Mouse (Mus musculus) intestine, postnatal 0 days (tissue): ENCODE results near the gene Fignl2. TPM values are rescaled to one million over a fixed set of nuclear protein-coding genes. Genes with fewer than 3 reads are reported as not detected.

Source experiments
- ATAC-seq: fragments of 200-750 bp; cut with Nextera tagmentation; 2 replicates; pipeline ENCODE4 v1.8.0; 2017; ENCODE audit warnings: mild to moderate bottlenecking, moderate TSS enrichment, moderate library complexity
- H3K27ac ChIP-seq: fragments of 300-500 bp; sonication (generic); 2 replicates; pipeline ENCODE4 v1.5.1; 2014; ENCODE audit warnings: mild to moderate bottlenecking, low read depth, low read length, moderate library complexity
- H3K27me3 ChIP-seq: fragments of 300-500 bp; sonication (generic); replicated peaks from 2 replicates; pipeline ENCODE4 v1.6.1; 2014; ENCODE audit warnings: low read length, mixed read lengths; ENCODE audit not compliant: control insufficient read depth, insufficient read depth
- H3K36me3 ChIP-seq: fragments of 300-500 bp; sonication (generic); 2 replicates; pipeline ENCODE4 v1.6.1; 2014; ENCODE audit warnings: mild to moderate bottlenecking, moderate library complexity; ENCODE audit not compliant: control insufficient read depth, insufficient read depth
- H3K4me1 ChIP-seq: fragments of 300-500 bp; sonication (generic); replicated peaks from 2 replicates; pipeline ENCODE4 v1.6.1; 2014; ENCODE audit warnings: antibody characterized with exemption, low read length, mixed read lengths; ENCODE audit not compliant: control insufficient read depth, insufficient read depth
- H3K4me2 ChIP-seq: fragments of 300-500 bp; sonication (generic); replicated peaks from 2 replicates; pipeline ENCODE4 v1.6.1; 2014; ENCODE audit warnings: low read depth, mild to moderate bottlenecking, moderate library complexity
- H3K4me3 ChIP-seq: fragments of 300-500 bp; sonication (generic); 2 replicates; pipeline ENCODE4 v1.5.1; 2014; ENCODE audit warnings: low read depth, low read length
- H3K9ac ChIP-seq: fragments of 300-500 bp; sonication (generic); 2 replicates; pipeline ENCODE4 v1.6.1; 2014; ENCODE audit warnings: mild to moderate bottlenecking, low read depth, low read length
- H3K9me3 ChIP-seq: fragments of 300-500 bp; sonication (generic); 2 replicates; pipeline ENCODE4 v1.6.1; 2016; ENCODE audit warnings: mixed run types; ENCODE audit not compliant: control insufficient read depth
- CTCF ChIP-seq: sonication (generic); IDR thresholded peaks from 2 replicates; pipeline ENCODE4 v1.5.1; 2016; ENCODE audit warnings: low read depth, mild to moderate bottlenecking, control low read depth, antibody characterized with exemption, moderate library complexity
- WGBS: fragments of 180-500 bp; shearing (Covaris S2); extraction: QIAGEN DNeasy Blood & Tissue Kit; methylation state at CpG from one replicate; pipeline ENCODE4 v1.1.7; 2014; 5-methylcytosine and 5-hydroxymethylcytosine counted together
- polyA plus RNA-seq: library from polyadenylated mRNA; unstranded; fragments of >200 nt; fragmentation: Nextera tagmentation; extraction: Ambion mirVana; gene quantifications from 2 replicates; pipeline ENCODE4 v1.2.1, GENCODE M21; 2015

Gene Fignl2
- polyA plus RNA-seq, 1 experiment from 2014 or later: 0.16 TPM

GRCm38 (mm10) chr15:101056225-101056624 lies 22.1 kb downstream of the Fignl2 start:
- Histone ChIP-seq H3K9ac (no peak overlapping the region), H3K27ac (no peak overlapping the region), H3K36me3 (peaks cover 3% of the 10 kb centered on the region; the same call in 1 of the 2 replicates), H3K9me3 (no peaks in the 10 kb centered on the region), H3K27me3 (peaks cover 46% of the 10 kb centered on the region), H3K4me3 (no peak overlapping the region), H3K4me2 (no peak overlapping the region), H3K4me1 (no peaks in the 10 kb centered on the region)
- WGBS: 42% methylated on average over 10 of the region's 10 CpGs
- TF ChIP-seq CTCF: peak; percentile 84
- ATAC-seq: no peak; the same call in 1 of the 2 replicates

GRCm38 (mm10) chr15:101054541-101054940 lies 23.8 kb downstream of the Fignl2 start:
- Histone ChIP-seq H3K27ac (no peak overlapping the region), H3K4me2 (no peak overlapping the region), H3K4me3 (no peak overlapping the region), H3K9ac (no peak overlapping the region), H3K36me3 (peaks cover 3% of the 10 kb centered on the region; the same call in 1 of the 2 replicates), H3K9me3 (no peaks in the 10 kb centered on the region), H3K27me3 (peaks cover 46% of the 10 kb centered on the region), H3K4me1 (no peaks in the 10 kb centered on the region)
- ATAC-seq: no peak
- no peak for TF ChIP-seq CTCF
- 87% methylated on average over 10 of the region's 10 CpGs for WGBS

GRCm38 (mm10) chr15:101053832-101054459 lies 24.4 kb downstream of the Fignl2 start:
- WGBS: 48% methylated on average over 54 of the region's 65 CpGs
- peak overlapping the region; percentile 63 for H3K4me2 ChIP-seq
- peak overlapping the region; percentile 26 for H3K9ac ChIP-seq
- no peaks in the 10 kb centered on the region for H3K4me1 ChIP-seq
- H3K36me3 ChIP-seq: peaks cover 3% of the 10 kb centered on the region; the same call in 1 of the 2 replicates
- no peak for ATAC-seq
- H3K9me3 ChIP-seq: no peaks in the 10 kb centered on the region
- peak overlapping the region; percentile 26; the same call in 1 of the 2 replicates for H3K4me3 ChIP-seq
- peaks cover 46% of the 10 kb centered on the region for H3K27me3 ChIP-seq
- H3K27ac ChIP-seq: no peak overlapping the region
- no peak for TF ChIP-seq CTCF

GRCm38 (mm10) chr15:101052560-101053501 lies 25.5 kb downstream of the Fignl2 start:
- Histone ChIP-seq H3K9ac (peak overlapping the region; percentile 26), H3K27ac (no peak overlapping the region), H3K4me3 (peak overlapping the region; percentile 26), H3K36me3 (peaks cover 3% of the 10 kb centered on the region; the same call in 1 of the 2 replicates), H3K9me3 (no peaks in the 10 kb centered on the region), H3K4me2 (peak overlapping the region; percentile 63), H3K4me1 (no peaks in the 10 kb centered on the region), H3K27me3 (peaks cover 57% of the 10 kb centered on the region)
- WGBS: 49% methylated on average over 114 of the region's 120 CpGs
- no peak for TF ChIP-seq CTCF
- no peak for ATAC-seq

- 82% methylated on average over 10 of the region's 10 CpGs for WGBS
- H3K36me3 ChIP-seq: peaks cover 3% of the 10 kb centered on the region; the same call in 1 of the 2 replicates
- H3K27ac ChIP-seq: no peak overlapping the region
- H3K4me2 ChIP-seq: no peak overlapping the region
- H3K27me3 ChIP-seq: peaks cover 66% of the 10 kb centered on the region
- H3K9ac ChIP-seq: no peak overlapping the region
- no peak for TF ChIP-seq CTCF
- no peaks in the 10 kb centered on the region for H3K9me3 ChIP-seq
- 0 out of 2 replicates have a peak, but pooled peaks cover 2% of the 10 kb centered on the region for H3K4me1 ChIP-seq
- H3K4me3 ChIP-seq: no peak overlapping the region
- ATAC-seq: no peak
These were observed 26.5 kb downstream of the Fignl2 start for GRCm38 (mm10) chr15:101051869-101052268.

- 61% methylated on average over 5 of the region's 5 CpGs for WGBS
- Histone ChIP-seq H3K4me1 (peaks cover 2% of the 10 kb centered on the region; the same call in 1 of the 2 replicates), H3K4me3 (no peak overlapping the region), H3K9ac (no peak overlapping the region), H3K9me3 (no peaks in the 10 kb centered on the region), H3K27me3 (peaks cover 71% of the 10 kb centered on the region), H3K36me3 (no peaks in the 10 kb centered on the region; the same call in 1 of the 2 replicates), H3K4me2 (no peak overlapping the region), H3K27ac (no peak overlapping the region)
- TF ChIP-seq CTCF: no peak
- ATAC-seq: no peak
These were observed 29.9 kb downstream of the Fignl2 start for GRCm38 (mm10) chr15:101048338-101048896.
